Mouse (Mus musculus): Measurements from ENCODE around the gene Cdk14. TPM values are rescaled to one million over a fixed set of nuclear protein-coding genes. Genes with fewer than 3 reads are reported as not detected.

The Cdk14 gene
- polyA plus RNA-seq, 2 experiments, result 14.5 to 27.6 TPM

GRCm38 (mm10) chr5:4867849-4868562, 552.1 kb downstream of the Cdk14 start:
- 77% methylated on average over 6 of the region's 6 CpGs for WGBS
- TF ChIP-seq POLR2A (IDR thresholded peaks at IDR 0.05; ENCODE audit: borderline replicate concordance, extremely low read depth, insufficient read depth, insufficient read length), result no peak
- no peak for ATAC-seq (ENCODE audit: low FRiP score, low read depth)
- no peaks in the 10 kb centered on the region for H3K27me3 ChIP-seq (ENCODE audit: control insufficient read depth, insufficient read depth, low read length)
- H3K4me2 ChIP-seq (replicated peaks; ENCODE audit: low read depth, low read length, severe bottlenecking), result no peak overlapping the region
- no peak overlapping the region for H3K27ac ChIP-seq (replicated peaks; ENCODE audit: low read depth, low read length)
- no peak overlapping the region for H3K9ac ChIP-seq (ENCODE audit: low read depth, low read length, severe bottlenecking)
- DNase-seq (ENCODE audit: low spot score), result no peak
- peaks cover 4% of the 10 kb centered on the region; the same call in 1 of the 2 replicates for H3K4me1 ChIP-seq (ENCODE audit: control insufficient read depth, insufficient read depth, low read length)
- H3K36me3 ChIP-seq (ENCODE audit: control insufficient read depth, insufficient read depth, low read length), result no peaks in the 10 kb centered on the region
- H3K4me3 ChIP-seq (replicated peaks; ENCODE audit: low read length), result no peak overlapping the region
- no peaks in the 10 kb centered on the region for H3K9me3 ChIP-seq (ENCODE audit: control insufficient read depth, low read length)

GRCm38 (mm10) chr5:4866945-4867344, 553.2 kb downstream of the Cdk14 start:
- WGBS, result 84% methylated on average over 8 of the region's 8 CpGs
- Histone ChIP-seq H3K4me3 (replicated peaks; ENCODE audit: low read length) (no peak overlapping the region), H3K36me3 (ENCODE audit: control insufficient read depth, insufficient read depth, low read length) (no peaks in the 10 kb centered on the region), H3K9ac (ENCODE audit: low read depth, low read length, severe bottlenecking) (no peak overlapping the region), H3K9me3 (ENCODE audit: control insufficient read depth, low read length) (no peaks in the 10 kb centered on the region), H3K27ac (replicated peaks; ENCODE audit: low read depth, low read length) (no peak overlapping the region), H3K4me1 (ENCODE audit: control insufficient read depth, insufficient read depth, low read length) (peaks cover 4% of the 10 kb centered on the region; the same call in 1 of the 2 replicates), H3K4me2 (replicated peaks; ENCODE audit: low read depth, low read length, severe bottlenecking) (no peak overlapping the region), H3K27me3 (ENCODE audit: control insufficient read depth, insufficient read depth, low read length) (no peaks in the 10 kb centered on the region)
- no peak for ATAC-seq (ENCODE audit: low FRiP score, low read depth)
- no peak for DNase-seq (ENCODE audit: low spot score)
- no peak for TF ChIP-seq POLR2A (IDR thresholded peaks at IDR 0.05; ENCODE audit: borderline replicate concordance, extremely low read depth, insufficient read depth, insufficient read length)

- no peak overlapping the region for H3K4me2 ChIP-seq (replicated peaks; ENCODE audit: low read depth, low read length, severe bottlenecking)
- DNase-seq (ENCODE audit: low spot score) (peak; percentile 41), ATAC-seq (ENCODE audit: low FRiP score, low read depth) (peak; percentile 73; the same call in 1 of the 2 replicates)
- WGBS, result 38% methylated on average over 1 of the region's 1 CpGs
- no peaks in the 10 kb centered on the region for H3K9me3 ChIP-seq (ENCODE audit: control insufficient read depth, low read length)
- TF ChIP-seq POLR2A (IDR thresholded peaks at IDR 0.05; ENCODE audit: borderline replicate concordance, extremely low read depth, insufficient read depth, insufficient read length), result no peak
- no peaks in the 10 kb centered on the region for H3K27me3 ChIP-seq (ENCODE audit: control insufficient read depth, insufficient read depth, low read length)
- peaks cover 4% of the 10 kb centered on the region; the same call in 1 of the 2 replicates for H3K4me1 ChIP-seq (ENCODE audit: control insufficient read depth, insufficient read depth, low read length)
- H3K36me3 ChIP-seq (ENCODE audit: control insufficient read depth, insufficient read depth, low read length), result no peaks in the 10 kb centered on the region
- H3K27ac ChIP-seq (replicated peaks; ENCODE audit: low read depth, low read length), result no peak overlapping the region
- no peak overlapping the region for H3K4me3 ChIP-seq (replicated peaks; ENCODE audit: low read length)
- H3K9ac ChIP-seq (ENCODE audit: low read depth, low read length, severe bottlenecking), result no peak overlapping the region
Observed at GRCm38 (mm10) chr5:4866099-4866498, 554.0 kb downstream of the Cdk14 start.

GRCm38 (mm10) chr5:4861592-4861991, 558.5 kb downstream of the Cdk14 start:
- TF ChIP-seq POLR2A (IDR thresholded peaks at IDR 0.05; ENCODE audit: borderline replicate concordance, extremely low read depth, insufficient read depth, insufficient read length), result no peak
- no peak overlapping the region for H3K4me2 ChIP-seq (replicated peaks; ENCODE audit: low read depth, low read length, severe bottlenecking)
- no peak overlapping the region for H3K9ac ChIP-seq (ENCODE audit: low read depth, low read length, severe bottlenecking)
- no peak for ATAC-seq (ENCODE audit: low FRiP score, low read depth)
- H3K4me1 ChIP-seq (ENCODE audit: control insufficient read depth, insufficient read depth, low read length), result 0 out of 2 replicates have a peak, but pooled peaks cover 3% of the 10 kb centered on the region
- H3K27me3 ChIP-seq (ENCODE audit: control insufficient read depth, insufficient read depth, low read length), result no peaks in the 10 kb centered on the region
- no peak for DNase-seq (ENCODE audit: low spot score)
- H3K4me3 ChIP-seq (replicated peaks; ENCODE audit: low read length), result no peak overlapping the region
- no peak overlapping the region for H3K27ac ChIP-seq (replicated peaks; ENCODE audit: low read depth, low read length)
- H3K36me3 ChIP-seq (ENCODE audit: control insufficient read depth, insufficient read depth, low read length), result no peaks in the 10 kb centered on the region
- H3K9me3 ChIP-seq (ENCODE audit: control insufficient read depth, low read length), result no peaks in the 10 kb centered on the region
- WGBS, result 68% methylated on average over 9 of the region's 9 CpGs

GRCm38 (mm10) chr5:4861141-4861540, 559.0 kb downstream of the Cdk14 start:
- TF ChIP-seq POLR2A (IDR thresholded peaks at IDR 0.05; ENCODE audit: borderline replicate concordance, extremely low read depth, insufficient read depth, insufficient read length), result no peak
- 0 out of 2 replicates have a peak, but pooled peaks cover 3% of the 10 kb centered on the region for H3K4me1 ChIP-seq (ENCODE audit: control insufficient read depth, insufficient read depth, low read length)
- H3K9ac ChIP-seq (ENCODE audit: low read depth, low read length, severe bottlenecking), result no peak overlapping the region
- WGBS, result 54% methylated on average over 2 of the region's 2 CpGs
- no peak overlapping the region for H3K4me2 ChIP-seq (replicated peaks; ENCODE audit: low read depth, low read length, severe bottlenecking)
- H3K9me3 ChIP-seq (ENCODE audit: control insufficient read depth, low read length), result no peaks in the 10 kb centered on the region
- H3K27ac ChIP-seq (replicated peaks; ENCODE audit: low read depth, low read length), result no peak overlapping the region
- H3K27me3 ChIP-seq (ENCODE audit: control insufficient read depth, insufficient read depth, low read length), result no peaks in the 10 kb centered on the region
- ATAC-seq (ENCODE audit: low FRiP score, low read depth) (no peak), DNase-seq (ENCODE audit: low spot score) (no peak)
- H3K36me3 ChIP-seq (ENCODE audit: control insufficient read depth, insufficient read depth, low read length), result no peaks in the 10 kb centered on the region
- H3K4me3 ChIP-seq (replicated peaks; ENCODE audit: low read length), result no peak overlapping the region

All from limb, embryonic 14.5 days (tissue).